Mouse (Mus musculus) heart, embryonic 14.5 days (tissue): ENCODE results near the gene Fam45a. TPM values are rescaled to one million over a fixed set of nuclear protein-coding genes. Genes with fewer than 3 reads are reported as not detected.
A peak's percentile ranks its signal among the peaks of the same experiment; 100 is the strongest.

Source experiments
- ATAC-seq: fragments of 200-750 bp; cut with Nextera tagmentation; 2 replicates; pipeline ENCODE4 v1.8.0; 2017; ENCODE audit warnings: low read depth, moderate TSS enrichment; ENCODE audit not compliant: insufficient number of reproducible peaks, insufficient read depth, low FRiP score
- H3K27ac ChIP-seq, 2 experiments: fragments of 200-500 bp in 1 of 2; fragments of 300-500 bp in 1 of 2; sonication (generic) in 1 of 2; replicated peaks in 1 of 2; 2 replicates each; pipeline ENCODE4 v1.5.1; 2012 to 2014; ENCODE audit warnings: low read depth in 2 of 2, low read length in 2 of 2, control low read depth in 1 of 2, mild to moderate bottlenecking in 1 of 2, mixed read lengths in 1 of 2; ENCODE audit not compliant: control insufficient read depth in 1 of 2, insufficient read depth in 1 of 2
- H3K27me3 ChIP-seq: fragments of 300-500 bp; sonication (generic); 2 replicates; pipeline ENCODE4 v1.6.1; 2014; ENCODE audit warnings: mild to moderate bottlenecking, low read length, control low read depth; ENCODE audit not compliant: control insufficient read depth, insufficient read depth
- H3K36me3 ChIP-seq: fragments of 300-500 bp; sonication (generic); 2 replicates; pipeline ENCODE4 v1.6.1; 2014; ENCODE audit warnings: mild to moderate bottlenecking, control low read depth, low read length, mixed read lengths; ENCODE audit not compliant: control insufficient read depth, insufficient read depth
- H3K4me1 ChIP-seq, 2 experiments: fragments of 200-500 bp in 1 of 2; fragments of 300-500 bp in 1 of 2; sonication (generic) in 1 of 2; 2 replicates each; pipeline ENCODE4 v1.6.1; 2012 to 2014; ENCODE audit warnings: low read length in 2 of 2, control low read depth in 1 of 2, mixed read lengths in 1 of 2; ENCODE audit not compliant: control insufficient read depth in 2 of 2, insufficient read depth in 2 of 2
- H3K4me2 ChIP-seq: fragments of 300-500 bp; sonication (generic); 2 replicates; pipeline ENCODE4 v1.6.1; 2014; ENCODE audit warnings: mild to moderate bottlenecking, low read length
- H3K4me3 ChIP-seq, 2 experiments: fragments of 200-500 bp in 1 of 2; fragments of 300-500 bp in 1 of 2; sonication (generic) in 1 of 2; 2 replicates each; pipeline ENCODE4 v1.5.1; 2012 to 2014; ENCODE audit warnings: low read length in 2 of 2, mild to moderate bottlenecking in 2 of 2, control low read depth in 1 of 2, low read depth in 1 of 2, moderate library complexity in 1 of 2; ENCODE audit not compliant: control insufficient read depth in 1 of 2, insufficient read depth in 1 of 2
- H3K9ac ChIP-seq: fragments of 300-500 bp; sonication (generic); 2 replicates; pipeline ENCODE4 v1.6.1; 2014; ENCODE audit warnings: mild to moderate bottlenecking, low read length
- H3K9me3 ChIP-seq: fragments of 300-500 bp; sonication (generic); 2 replicates; pipeline ENCODE4 v1.6.1; 2016; ENCODE audit warnings: low read length, control low read depth; ENCODE audit not compliant: control insufficient read depth
- WGBS: fragments of 180-500 bp; shearing (Covaris S2); extraction: QIAGEN DNeasy Blood & Tissue Kit; methylation state at CpG from one replicate; pipeline ENCODE4 v1.1.7; 2014; 5-methylcytosine and 5-hydroxymethylcytosine counted together
- polyA plus RNA-seq: library from polyadenylated mRNA; unstranded; fragments of >200 nt; fragmentation: Nextera tagmentation; extraction: Ambion mirVana; gene quantifications from 2 replicates; pipeline ENCODE4 v1.2.1, GENCODE M21; 2014

Gene Fam45a
- polyA plus RNA-seq, 1 experiment from 2014 or later, result 23.2 TPM

DNA sequence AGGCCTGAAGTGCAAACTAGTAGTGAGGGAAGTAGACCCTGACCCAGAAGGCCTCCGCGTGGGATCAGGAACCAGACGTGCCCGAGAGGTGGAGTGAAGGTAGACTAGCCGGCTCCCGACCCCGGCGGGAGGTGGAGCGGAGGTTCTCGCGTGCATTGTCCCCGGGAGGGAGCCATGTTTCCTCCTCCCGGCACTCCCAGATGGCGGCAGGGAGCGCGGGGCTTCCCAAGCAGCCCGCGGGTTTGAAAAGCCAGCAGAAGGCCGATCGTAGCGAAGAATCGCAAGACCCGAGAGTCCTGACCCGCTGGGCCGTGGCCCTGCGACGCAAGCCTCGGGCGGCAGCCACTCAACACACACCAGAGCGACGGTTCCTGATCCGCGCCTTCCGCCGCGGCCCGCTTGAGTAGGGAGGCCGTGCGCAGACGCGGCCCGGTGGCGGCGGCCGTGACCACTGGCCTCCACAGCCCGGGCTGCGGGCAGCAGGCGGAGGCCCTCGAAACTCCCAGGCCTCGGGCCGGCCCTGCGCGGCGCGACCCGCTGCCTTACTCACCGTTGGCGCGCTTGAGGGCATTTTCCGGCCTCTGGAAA lies 21.4 kb upstream of the Fam45a start:
- peak; percentile 77 for ATAC-seq

DNA sequence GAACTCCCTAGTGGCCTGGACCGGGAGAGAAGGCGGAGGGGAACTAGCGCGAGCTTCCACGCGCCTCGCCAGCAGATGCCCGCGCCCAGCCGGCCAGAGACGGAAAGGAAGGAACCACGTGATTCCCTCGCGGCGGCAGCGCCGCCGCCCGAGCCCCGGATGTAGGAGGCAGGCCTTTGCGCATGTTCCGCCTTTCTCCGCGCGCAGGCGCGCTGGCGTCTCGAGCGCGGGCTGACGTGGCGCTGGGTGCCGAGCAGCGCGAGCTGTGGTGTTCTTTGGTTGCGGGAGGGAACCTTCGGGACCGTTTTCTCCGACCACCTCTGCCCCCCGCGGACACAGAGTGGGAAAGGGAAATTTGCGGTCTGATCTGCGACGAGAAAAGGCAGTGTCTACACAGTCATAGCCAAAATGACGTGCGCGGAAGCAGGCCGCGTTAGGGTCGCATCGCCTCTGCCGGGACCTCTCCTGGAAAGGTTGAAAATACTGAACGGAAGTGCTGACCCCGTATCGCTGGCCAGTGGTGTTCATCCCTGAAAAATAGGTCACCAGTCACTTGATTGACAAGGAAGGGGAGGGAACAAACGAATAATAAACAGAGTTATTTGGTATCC lies 20.7 kb upstream of the Fam45a start, which contains the start of gene Eif3a:
Eif3a (minus strand) TSS at position 108 of the 611 bp plus-strand sequence.
- Histone ChIP-seq H3K4me3 (peak within 1 kb of the TSS; percentile 85 to 100), H3K27me3 (no peaks in the 10 kb centered on the region), H3K4me1 (peaks cover 2 to 19% of the 10 kb centered on the region in 2 experiments), H3K9me3 (no peaks in the 10 kb centered on the region), H3K27ac (peak within 1 kb of the TSS; percentile 99 to 100), H3K4me2 (peak within 1 kb of the TSS; percentile 74), H3K36me3 (no peaks in the 10 kb centered on the region), H3K9ac (peak within 1 kb of the TSS; percentile 100)
- WGBS, result under 1% methylated on average over 57 of the region's 57 CpGs
- peak; percentile 92 for ATAC-seq

More for the DNA sequence above, 21.4 kb upstream of the Fam45a start:
- peaks cover 2 to 19% of the 10 kb centered on the region in 2 experiments for H3K4me1 ChIP-seq
- no peaks in the 10 kb centered on the region for H3K36me3 ChIP-seq
- peak overlapping the region; percentile 93 to 99 for H3K27ac ChIP-seq
- H3K27me3 ChIP-seq, result no peaks in the 10 kb centered on the region
- peak overlapping the region; percentile 85 to 100 for H3K4me3 ChIP-seq
- H3K4me2 ChIP-seq, result peak overlapping the region; percentile 74
- no peaks in the 10 kb centered on the region for H3K9me3 ChIP-seq
- peak overlapping the region; percentile 100 for H3K9ac ChIP-seq
- under 1% methylated on average over 58 of the region's 60 CpGs for WGBS

DNA sequence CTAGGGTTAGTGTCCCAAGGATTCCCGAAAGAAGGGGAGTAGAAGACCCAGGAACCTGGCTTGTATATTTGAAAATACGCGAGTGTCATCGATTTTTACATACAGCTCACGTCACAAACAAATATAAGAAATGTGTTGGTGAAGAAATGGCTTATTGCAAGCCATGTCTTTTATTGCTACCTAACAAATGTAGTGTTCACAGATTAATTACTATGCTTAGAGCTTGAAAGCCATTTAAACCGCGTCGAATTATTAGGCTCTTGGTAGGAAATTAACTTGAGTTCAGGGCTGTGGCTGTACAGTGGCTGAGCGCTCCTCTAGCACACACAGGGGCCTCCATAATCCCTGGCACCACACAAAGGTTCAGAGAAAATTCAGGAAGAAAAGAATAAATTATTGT lies 20.2 kb upstream of the Fam45a start:
- Histone ChIP-seq H3K4me2 (peak overlapping the region; percentile 74), H3K4me3 (peak overlapping the region; percentile 85 to 100), H3K4me1 (peaks cover 2 to 16% of the 10 kb centered on the region in 2 experiments), H3K9me3 (no peaks in the 10 kb centered on the region), H3K27ac (peak overlapping the region; percentile 99 to 100), H3K9ac (peak overlapping the region; percentile 100), H3K27me3 (no peaks in the 10 kb centered on the region), H3K36me3 (no peaks in the 10 kb centered on the region)
- ATAC-seq, result no peak
- 19% methylated on average over 9 of the region's 9 CpGs for WGBS

DNA sequence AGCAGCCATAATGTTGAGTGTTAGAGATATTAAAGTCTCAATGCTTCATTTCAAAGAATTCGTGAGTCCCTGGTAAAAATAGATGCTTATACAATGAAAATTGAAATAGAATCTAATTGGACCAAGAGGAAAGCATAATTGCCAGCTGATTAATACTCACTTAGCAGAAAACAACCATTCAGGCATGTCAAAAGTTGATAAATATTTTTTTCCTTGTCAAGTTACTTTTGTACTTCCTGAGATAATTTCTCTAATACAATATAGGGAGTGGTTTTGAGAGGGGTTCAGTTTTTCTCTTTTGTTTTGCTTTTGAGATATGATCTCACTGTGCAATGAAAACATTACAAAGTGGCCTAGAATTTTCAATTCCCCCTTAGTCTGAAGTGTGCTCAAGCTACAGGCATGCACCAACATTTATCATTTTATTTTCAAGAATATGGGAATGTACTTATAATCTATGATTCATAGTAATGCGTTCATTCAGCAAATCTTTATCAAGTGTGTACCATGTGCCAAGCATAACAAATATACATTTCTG lies 18.1 kb upstream of the Fam45a start:
- Histone ChIP-seq H3K27me3 (no peaks in the 10 kb centered on the region), H3K4me1 (peaks cover 0 to 5% of the 10 kb centered on the region in 2 experiments; a peak in 2 of 4 replicates), H3K4me3 (no peak overlapping the region), H3K27ac (no peak overlapping the region), H3K9ac (no peak overlapping the region), H3K36me3 (no peaks in the 10 kb centered on the region), H3K9me3 (no peaks in the 10 kb centered on the region), H3K4me2 (no peak overlapping the region)
- 69% methylated on average over 2 of the region's 2 CpGs for WGBS
- no peak for ATAC-seq

DNA sequence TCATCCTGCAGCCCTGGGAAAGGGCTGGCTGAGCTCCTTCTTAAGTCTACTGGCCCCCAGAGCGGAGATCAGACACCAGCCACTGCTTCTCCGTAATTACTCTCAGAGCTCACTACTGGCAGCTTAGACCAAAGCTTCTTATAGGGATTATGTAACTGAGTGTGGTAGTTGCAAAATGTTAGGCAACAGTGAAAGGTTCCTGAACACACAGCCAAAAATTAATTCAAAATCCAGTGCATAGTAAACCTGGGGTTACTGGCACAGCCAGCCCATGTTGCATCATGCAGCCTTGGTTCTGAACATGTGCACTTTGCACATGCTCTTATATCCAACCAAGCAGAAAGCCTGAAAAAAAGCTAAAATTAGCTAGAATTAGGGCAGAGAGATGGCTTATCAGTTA lies 16.1 kb upstream of the Fam45a start:
- Histone ChIP-seq H3K36me3 (no peaks in the 10 kb centered on the region), H3K9me3 (no peaks in the 10 kb centered on the region), H3K27me3 (0 out of 2 replicates have a peak, but pooled peaks cover 4% of the 10 kb centered on the region), H3K27ac (no peak overlapping the region), H3K4me1 (no peaks in the 10 kb centered on the region; a peak in 1 of 4 replicates), H3K4me2 (no peak overlapping the region), H3K4me3 (no peak overlapping the region), H3K9ac (no peak overlapping the region)
- 85% methylated on average over 2 of the region's 2 CpGs for WGBS
- no peak for ATAC-seq

DNA sequence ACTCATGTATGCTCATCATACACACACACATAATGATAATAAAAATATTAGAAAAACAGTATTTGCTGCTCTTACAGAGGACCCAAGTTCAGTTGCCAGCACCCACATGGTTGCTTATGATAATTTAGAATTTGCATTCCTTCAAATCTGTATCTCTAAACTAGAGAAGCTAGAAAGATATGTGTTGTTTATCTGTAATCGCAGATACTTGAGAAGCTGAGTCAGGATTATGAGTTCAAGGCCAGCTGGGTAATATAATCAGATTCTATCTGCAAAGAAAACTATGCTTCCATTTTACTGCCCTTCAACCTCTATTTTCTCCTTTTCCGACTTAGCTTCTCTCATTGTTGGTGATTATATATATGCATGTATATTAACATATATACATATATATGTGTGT lies 14.0 kb upstream of the Fam45a start:
- no peak overlapping the region for H3K9ac ChIP-seq
- no peak overlapping the region for H3K4me2 ChIP-seq
- H3K4me1 ChIP-seq, result no peaks in the 10 kb centered on the region
- 75% methylated on average over 2 of the region's 2 CpGs for WGBS
- no peaks in the 10 kb centered on the region for H3K9me3 ChIP-seq
- no peaks in the 10 kb centered on the region for H3K36me3 ChIP-seq
- no peak overlapping the region for H3K4me3 ChIP-seq
- 0 out of 2 replicates have a peak, but pooled peaks cover 4% of the 10 kb centered on the region for H3K27me3 ChIP-seq
- ATAC-seq, result no peak
- no peak overlapping the region for H3K27ac ChIP-seq

DNA sequence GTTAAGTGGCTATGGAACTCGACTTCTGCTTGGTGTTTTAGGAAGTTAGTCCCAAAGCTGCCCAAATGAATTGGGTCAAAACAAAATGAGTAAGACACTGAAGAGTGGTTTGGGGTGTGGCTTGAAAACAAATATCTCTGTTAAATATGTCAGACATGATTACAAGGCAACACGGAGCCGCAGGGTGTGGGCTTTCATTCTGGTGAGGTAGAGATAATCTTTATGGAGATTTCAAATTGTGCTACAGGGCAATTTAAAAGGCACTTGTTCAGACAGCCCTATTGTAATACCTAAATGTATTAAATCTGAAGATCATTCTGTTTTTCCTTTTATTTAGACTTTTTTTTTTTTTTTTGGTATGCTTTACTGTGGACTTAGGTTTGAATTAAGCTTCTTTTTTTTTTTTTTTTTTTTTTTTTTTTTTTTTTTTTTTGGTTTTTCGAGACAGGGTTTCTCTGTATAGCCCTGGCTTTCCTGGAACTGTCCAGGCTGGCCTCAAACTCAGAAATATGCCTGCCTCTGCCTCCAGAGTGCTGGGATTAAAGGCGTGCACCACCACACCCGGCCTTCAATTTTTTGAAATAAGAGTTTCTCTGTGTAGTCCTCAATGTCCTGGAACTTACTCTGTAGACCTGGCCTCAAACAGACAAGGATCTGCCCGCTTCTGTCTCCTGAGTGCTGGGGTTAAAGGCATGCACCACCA lies 11.4 kb upstream of the Fam45a start:
- Histone ChIP-seq H3K36me3 (no peaks in the 10 kb centered on the region), H3K27me3 (0 out of 2 replicates have a peak, but pooled peaks cover 4% of the 10 kb centered on the region), H3K9me3 (no peaks in the 10 kb centered on the region), H3K4me2 (no peak overlapping the region), H3K4me3 (no peak overlapping the region), H3K9ac (no peak overlapping the region), H3K4me1 (no peaks in the 10 kb centered on the region), H3K27ac (no peak overlapping the region)
- ATAC-seq, result no peak
- WGBS, result 63% methylated on average over 7 of the region's 7 CpGs
